Mouse (Mus musculus) ES-E14 (cell line): ENCODE data around the gene Smok2a.
"Not testable (repeated sequence)": the region's sequence is repeated elsewhere in the genome, so short reads cannot be mapped to it uniquely, and the experiment has no call there.

Source experiments
- CHD2 ChIP-seq: IDR thresholded peaks from 2 replicates; pipeline ENCODE4 v1.6.1; 2014; ENCODE audit warnings: mild to moderate bottlenecking, low read depth, low read length, inconsistent platforms
- HCFC1 ChIP-seq: IDR thresholded peaks from 2 replicates; pipeline ENCODE4 v1.6.1; 2012; ENCODE audit warnings: low read length, inconsistent platforms, borderline replicate concordance; ENCODE audit not compliant: insufficient read depth
- MAFK ChIP-seq: IDR thresholded peaks from 2 replicates; pipeline ENCODE4 v1.6.1; 2014; ENCODE audit warnings: mild to moderate bottlenecking, low read depth, low read length, inconsistent platforms; ENCODE audit not compliant: insufficient read depth
- ZC3H11A ChIP-seq: IDR thresholded peaks from 2 replicates; pipeline ENCODE4 v1.6.1; 2012; ENCODE audit warnings: low read depth, mild to moderate bottlenecking, inconsistent platforms, low read length, borderline replicate concordance
- ZNF384 ChIP-seq: IDR thresholded peaks from 2 replicates; pipeline ENCODE4 v1.6.1; 2012; ENCODE audit warnings: low read depth, low read length, inconsistent platforms

- TF ChIP-seq HCFC1, ZC3H11A, MAFK, ZNF384, CHD2: not testable (repeated sequence)
Measured at GRCm38 (mm10) chr17:13174029-13174428, 47.0 kb upstream of the Smok2a start.
